Mouse (Mus musculus): ENCODE results near the gene Slit3.

DNA sequence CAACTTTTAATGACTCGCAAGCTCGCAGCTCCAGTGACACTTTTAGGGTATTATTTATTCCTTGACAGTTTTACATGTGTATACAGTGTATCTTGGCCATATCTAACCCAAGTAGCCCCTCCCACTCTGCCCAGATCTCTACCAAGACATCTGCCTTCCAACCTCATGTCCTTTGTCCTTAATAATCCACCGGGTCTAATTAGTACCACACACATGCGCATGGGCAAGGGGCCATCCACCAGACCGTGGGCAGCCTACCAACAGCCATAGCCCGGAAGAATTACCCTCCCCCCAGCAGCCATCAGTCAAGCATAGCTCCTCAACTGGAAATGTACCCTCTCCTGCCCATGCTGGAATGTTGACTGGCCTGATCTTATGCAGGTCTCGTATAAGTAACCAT lies 552.0 kb downstream of the Slit3 start:
- TF ChIP-seq CTCF (conservative IDR thresholded peaks at IDR 0.05; ENCODE audit: low read length): no peak
- no peak for TF ChIP-seq NANOG (IDR thresholded peaks at IDR 0.05; ENCODE audit: borderline replicate concordance, low read length)
- TF ChIP-seq POU5F1 (IDR thresholded peaks at IDR 0.05; ENCODE audit: borderline replicate concordance, low read length): no peak

Data from E14TG2a.4 (cell line).